Mouse (Mus musculus) forebrain, embryonic 12.5 days (tissue): ENCODE measurements around the gene Pgc. TPM values are rescaled to one million over a fixed set of nuclear protein-coding genes. Genes with fewer than 3 reads are reported as not detected.

Experiments
- ATAC-seq: fragments of 200-750 bp; cut with Nextera tagmentation; 2 replicates; pipeline ENCODE4 v1.8.0; 2017; ENCODE audit warnings: moderate TSS enrichment; ENCODE audit not compliant: low FRiP score
- H3K27ac ChIP-seq: fragments of 300-500 bp; sonication (generic); 2 replicates; pipeline ENCODE4 v1.5.1; 2016; ENCODE audit warnings: mild to moderate bottlenecking
- H3K27me3 ChIP-seq: fragments of 300-500 bp; sonication (generic); 2 replicates; pipeline ENCODE4 v1.6.1; 2016; ENCODE audit warnings: mild to moderate bottlenecking
- H3K36me3 ChIP-seq: fragments of 300-500 bp; sonication (generic); replicated peaks from 2 replicates; pipeline ENCODE4 v1.6.1; 2016; ENCODE audit warnings: mild to moderate bottlenecking
- H3K4me1 ChIP-seq: fragments of 300-500 bp; sonication (generic); 2 replicates; pipeline ENCODE4 v1.6.1; 2016
- H3K4me2 ChIP-seq: fragments of 300-500 bp; sonication (generic); 2 replicates; pipeline ENCODE4 v1.6.1; 2016; ENCODE audit warnings: mild to moderate bottlenecking, moderate library complexity
- H3K4me3 ChIP-seq: fragments of 300-500 bp; sonication (generic); replicated peaks from 2 replicates; pipeline ENCODE4 v1.5.1; 2016; ENCODE audit warnings: mild to moderate bottlenecking
- H3K9ac ChIP-seq: fragments of 300-500 bp; sonication (generic); 2 replicates; pipeline ENCODE4 v1.6.1; 2016; ENCODE audit warnings: mild to moderate bottlenecking
- H3K9me3 ChIP-seq: fragments of 300-500 bp; sonication (generic); 2 replicates; pipeline ENCODE4 v1.6.1; 2016
- WGBS: fragments of 180-500 bp; shearing (Covaris S2); methylation state at CpG from one replicate; pipeline ENCODE4 v1.1.7; 2016; 5-methylcytosine and 5-hydroxymethylcytosine counted together
- polyA plus RNA-seq: library from polyadenylated mRNA; unstranded; fragments of >200 nt; fragmentation: Nextera tagmentation; extraction: Ambion mirVana; gene quantifications from 2 replicates; pipeline ENCODE4 v1.2.1, GENCODE M21; 2016

Pgc gene
- polyA plus RNA-seq, 1 experiment from 2014 or later = not detected

GRCm38 (mm10) chr17:47711883-47712282 is 14.8 kb upstream of the Pgc start:
- no peak for ATAC-seq
- no peaks in the 10 kb centered on the region for H3K36me3 ChIP-seq
- H3K4me2 ChIP-seq = no peak overlapping the region
- H3K27ac ChIP-seq = no peak overlapping the region
- no peaks in the 10 kb centered on the region for H3K4me1 ChIP-seq
- WGBS = 70% methylated on average over 6 of the region's 6 CpGs
- H3K9me3 ChIP-seq = no peaks in the 10 kb centered on the region
- H3K27me3 ChIP-seq = no peaks in the 10 kb centered on the region; the same call in 1 of the 2 replicates
- no peak overlapping the region for H3K4me3 ChIP-seq
- H3K9ac ChIP-seq = no peak overlapping the region

GRCm38 (mm10) chr17:47712889-47713571 is 13.6 kb upstream of the Pgc start:
- no peak overlapping the region for H3K9ac ChIP-seq
- no peak overlapping the region for H3K4me3 ChIP-seq
- no peak overlapping the region for H3K27ac ChIP-seq
- H3K4me2 ChIP-seq = no peak overlapping the region
- ATAC-seq = no peak
- 45% methylated on average over 9 of the region's 22 CpGs for WGBS
- no peaks in the 10 kb centered on the region for H3K9me3 ChIP-seq
- no peaks in the 10 kb centered on the region; the same call in 1 of the 2 replicates for H3K27me3 ChIP-seq
- H3K4me1 ChIP-seq = no peaks in the 10 kb centered on the region
- no peaks in the 10 kb centered on the region for H3K36me3 ChIP-seq

- Histone ChIP-seq H3K9me3 (no peaks in the 10 kb centered on the region), H3K4me1 (no peaks in the 10 kb centered on the region), H3K27me3 (no peaks in the 10 kb centered on the region; the same call in 1 of the 2 replicates), H3K4me2 (no peak overlapping the region), H3K9ac (no peak overlapping the region), H3K27ac (no peak overlapping the region), H3K4me3 (no peak overlapping the region), H3K36me3 (no peaks in the 10 kb centered on the region)
- WGBS = 65% methylated on average over 3 of the region's 3 CpGs
- no peak for ATAC-seq
Observed at GRCm38 (mm10) chr17:47715037-47715436, 11.6 kb upstream of the Pgc start.

- H3K36me3 ChIP-seq = no peaks in the 10 kb centered on the region
- no peak overlapping the region for H3K4me3 ChIP-seq
- H3K4me2 ChIP-seq = no peak overlapping the region
- H3K9ac ChIP-seq = no peak overlapping the region
- no peak overlapping the region for H3K27ac ChIP-seq
- ATAC-seq = no peak
- H3K9me3 ChIP-seq = no peaks in the 10 kb centered on the region
- H3K27me3 ChIP-seq = 0 out of 2 replicates have a peak, but pooled peaks cover 3% of the 10 kb centered on the region
- 86% methylated on average over 4 of the region's 4 CpGs for WGBS
- no peaks in the 10 kb centered on the region for H3K4me1 ChIP-seq
Observed at GRCm38 (mm10) chr17:47721183-47721582, 5.5 kb upstream of the Pgc start.

- H3K9me3 ChIP-seq = no peaks in the 10 kb centered on the region
- no peak overlapping the region for H3K9ac ChIP-seq
- no peaks in the 10 kb centered on the region for H3K4me1 ChIP-seq
- no peak overlapping the region for H3K27ac ChIP-seq
- no peak for ATAC-seq
- H3K4me2 ChIP-seq = no peak overlapping the region
- 0 out of 2 replicates have a peak, but pooled peaks cover 12% of the 10 kb centered on the region for H3K27me3 ChIP-seq
- H3K4me3 ChIP-seq = no peak overlapping the region
- no peaks in the 10 kb centered on the region for H3K36me3 ChIP-seq
- 53% methylated on average over 24 of the region's 24 CpGs for WGBS
Observed at GRCm38 (mm10) chr17:47730633-47731575, 4.3 kb downstream of the Pgc start.

- ATAC-seq = no peak
- no peak overlapping the region for H3K4me2 ChIP-seq
- H3K4me3 ChIP-seq = no peak overlapping the region
- peaks cover 42% of the 10 kb centered on the region for H3K27me3 ChIP-seq
- WGBS = 78% methylated on average over 14 of the region's 14 CpGs
- no peaks in the 10 kb centered on the region for H3K9me3 ChIP-seq
- H3K4me1 ChIP-seq = peaks cover 25% of the 10 kb centered on the region
- H3K27ac ChIP-seq = no peak overlapping the region
- no peak overlapping the region for H3K9ac ChIP-seq
- H3K36me3 ChIP-seq = no peaks in the 10 kb centered on the region
Observed at GRCm38 (mm10) chr17:47735553-47736100, 9.0 kb downstream of the Pgc start.

- peak within 1 kb of the TSS; percentile 57 for H3K4me3 ChIP-seq
- under 1% methylated on average over 35 of the region's 47 CpGs for WGBS
- H3K27ac ChIP-seq = no peak within 1 kb of the TSS
- H3K27me3 ChIP-seq = peaks cover 53% of the 10 kb centered on the region
- no peaks in the 10 kb centered on the region for H3K36me3 ChIP-seq
- peak within 1 kb of the TSS; percentile 65 for H3K9ac ChIP-seq
- H3K9me3 ChIP-seq = no peaks in the 10 kb centered on the region
- H3K4me1 ChIP-seq = peaks cover 25% of the 10 kb centered on the region
- H3K4me2 ChIP-seq = peak within 1 kb of the TSS; percentile 97
- peak; percentile 81 for ATAC-seq
Observed at GRCm38 (mm10) chr17:47736856-47737255, 10.2 kb downstream of the Pgc start, which contains the start of gene Tfeb. Tfeb (plus strand) TSS chr17:47737030.

- peaks cover 25% of the 10 kb centered on the region for H3K4me1 ChIP-seq
- H3K9ac ChIP-seq = peak overlapping the region; percentile 65
- 1% methylated on average over 28 of the region's 60 CpGs for WGBS
- H3K36me3 ChIP-seq = no peaks in the 10 kb centered on the region
- no peaks in the 10 kb centered on the region for H3K9me3 ChIP-seq
- H3K27me3 ChIP-seq = peaks cover 53% of the 10 kb centered on the region
- peak overlapping the region; percentile 97 for H3K4me2 ChIP-seq
- peak; percentile 83 for ATAC-seq
- H3K4me3 ChIP-seq = peak overlapping the region; percentile 57
- H3K27ac ChIP-seq = no peak overlapping the region
Observed at GRCm38 (mm10) chr17:47737271-47738065, 10.8 kb downstream of the Pgc start.

GRCm38 (mm10) chr17:47738066-47738878 is 11.6 kb downstream of the Pgc start:
- Histone ChIP-seq H3K27me3 (peaks cover 53% of the 10 kb centered on the region), H3K9ac (peak overlapping the region; percentile 65)
- WGBS = under 1% methylated on average over 53 of the region's 61 CpGs

GRCm38 (mm10) chr17:47738879-47739798 is 12.5 kb downstream of the Pgc start:
- H3K4me2 ChIP-seq = peak overlapping the region; percentile 97
- H3K9me3 ChIP-seq = 0 out of 2 replicates have a peak, but pooled peaks cover 2% of the 10 kb centered on the region
- H3K36me3 ChIP-seq = no peaks in the 10 kb centered on the region
- peaks cover 53% of the 10 kb centered on the region for H3K27me3 ChIP-seq
- ATAC-seq = no peak
- peak overlapping the region; percentile 65; the same call in 1 of the 2 replicates for H3K9ac ChIP-seq
- WGBS = 6% methylated on average over 20 of the region's 20 CpGs
- H3K27ac ChIP-seq = no peak overlapping the region
- H3K4me3 ChIP-seq = peak overlapping the region; percentile 57
- peaks cover 25% of the 10 kb centered on the region for H3K4me1 ChIP-seq

More at GRCm38 (mm10) chr17:47738066-47738878, 11.6 kb downstream of the Pgc start:
- no peaks in the 10 kb centered on the region for H3K36me3 ChIP-seq
- peak overlapping the region; percentile 57 for H3K4me3 ChIP-seq
- peak overlapping the region; percentile 97 for H3K4me2 ChIP-seq
- H3K9me3 ChIP-seq = no peaks in the 10 kb centered on the region
- ATAC-seq = peak; percentile 33
- no peak overlapping the region for H3K27ac ChIP-seq
- H3K4me1 ChIP-seq = peaks cover 25% of the 10 kb centered on the region
